Mouse (Mus musculus) embryo, embryonic 10 days (tissue): Measurements from ENCODE around the gene Glrp1.

Experiments
- DNase-seq: peaks from one replicate; pipeline ENCODE4 v3.0.0-alpha.2; 2015; ENCODE audit warnings: low spot score

Gene Glrp1

GRCm38 (mm10) chr1:88492415-88492814, 17.5 kb downstream of the Glrp1 start:
- DNase-seq = no peak

- DNase-seq = no peak
Observed at GRCm38 (mm10) chr1:88491617-88492378, 18.1 kb downstream of the Glrp1 start.

- DNase-seq = no peak
Observed at GRCm38 (mm10) chr1:88490164-88490563, 19.7 kb downstream of the Glrp1 start.

GRCm38 (mm10) chr1:88488957-88489356, 20.9 kb downstream of the Glrp1 start:
- no peak for DNase-seq

- peak; percentile 41 for DNase-seq
Observed at GRCm38 (mm10) chr1:88486336-88486735, 23.5 kb downstream of the Glrp1 start.

- no peak for DNase-seq
Observed at GRCm38 (mm10) chr1:88484059-88484458, 25.8 kb downstream of the Glrp1 start.

- DNase-seq = no peak
Observed at GRCm38 (mm10) chr1:88482142-88483099, 27.4 kb downstream of the Glrp1 start.

GRCm38 (mm10) chr1:88480594-88480993, 29.3 kb downstream of the Glrp1 start:
- DNase-seq = no peak

- DNase-seq = peak; percentile 34
Observed at GRCm38 (mm10) chr1:88478205-88478604, 31.7 kb downstream of the Glrp1 start.

- no peak for DNase-seq
Observed at GRCm38 (mm10) chr1:88476554-88477085, 33.2 kb downstream of the Glrp1 start.

- DNase-seq = peak; percentile 78
Observed at GRCm38 (mm10) chr1:88475502-88475953, 34.3 kb downstream of the Glrp1 start.

GRCm38 (mm10) chr1:88474598-88474997, 35.3 kb downstream of the Glrp1 start:
- DNase-seq = peak; percentile 67

- DNase-seq = peak; percentile 55
Observed at GRCm38 (mm10) chr1:88473899-88474298, 36.0 kb downstream of the Glrp1 start.

- DNase-seq = peak; percentile 66
Observed at GRCm38 (mm10) chr1:88472258-88472657, 37.6 kb downstream of the Glrp1 start.

- DNase-seq = no peak
Observed at GRCm38 (mm10) chr1:88469746-88470145, 40.1 kb downstream of the Glrp1 start.

GRCm38 (mm10) chr1:88468335-88468734, 41.5 kb downstream of the Glrp1 start:
- DNase-seq = no peak

- no peak for DNase-seq
Observed at GRCm38 (mm10) chr1:88467866-88468265, 42.0 kb downstream of the Glrp1 start.

GRCm38 (mm10) chr1:88466325-88467064, 43.4 kb downstream of the Glrp1 start:
- no peak for DNase-seq

GRCm38 (mm10) chr1:88465722-88466121, 44.1 kb downstream of the Glrp1 start:
- DNase-seq = peak; percentile 59

- no peak for DNase-seq
Observed at GRCm38 (mm10) chr1:88464109-88464905, 45.6 kb downstream of the Glrp1 start.

GRCm38 (mm10) chr1:88463241-88463640, 46.6 kb downstream of the Glrp1 start:
- DNase-seq = no peak
